Mouse (Mus musculus): ENCODE data around the gene Grk5.
"Not testable (repeated sequence)": the region's sequence is repeated elsewhere in the genome, so short reads cannot be mapped to it uniquely, and the experiment has no call there.

Gene Grk5

GRCm38 (mm10) chr19:60911653-60912052 is 22.1 kb downstream of the Grk5 start:
- no peak for DNase-seq (ENCODE audit: low read depth, low spot score)

DNA sequence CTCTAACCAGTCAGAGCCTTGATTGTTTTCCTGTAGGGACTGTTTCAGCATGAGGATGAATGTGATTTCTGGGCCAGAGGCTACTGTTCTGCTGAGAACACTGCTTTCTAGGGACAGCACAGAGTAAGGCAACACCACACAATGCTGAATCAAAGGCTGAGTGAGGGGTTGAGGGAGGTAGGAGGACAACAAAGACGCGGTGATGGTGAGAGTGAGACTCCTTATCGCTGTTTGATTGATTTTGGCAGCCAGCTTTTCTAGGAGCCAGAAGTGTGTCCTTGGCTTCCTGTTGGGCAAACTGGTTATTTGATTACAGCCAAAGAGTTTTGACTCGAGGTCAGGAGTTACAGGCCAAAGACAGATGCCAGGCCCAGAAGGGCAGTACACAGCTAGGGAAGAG is 25.7 kb downstream of the Grk5 start:
- DNase-seq (ENCODE audit: low read depth, low spot score): no peak

DNA sequence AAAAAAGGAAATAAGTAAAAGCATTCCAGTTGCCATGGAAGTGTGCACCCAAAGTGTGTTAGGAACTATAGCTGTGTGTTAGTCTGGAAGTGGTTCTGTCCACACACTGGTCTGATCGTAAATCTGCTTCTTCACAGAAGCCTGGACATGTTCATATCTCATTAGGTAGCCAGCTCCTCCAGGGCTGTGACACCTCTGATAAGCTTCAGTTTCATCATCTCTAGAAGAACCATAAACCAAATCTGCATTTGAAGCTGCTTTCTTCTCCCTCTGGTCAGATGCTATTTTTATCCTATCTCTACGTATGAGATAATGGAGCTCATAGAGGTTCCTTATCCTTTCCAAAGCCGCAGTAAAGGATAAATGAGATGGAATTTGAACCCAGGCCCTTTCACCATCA is 26.3 kb downstream of the Grk5 start:
- DNase-seq (ENCODE audit: low read depth, low spot score): no peak

- no peak for DNase-seq (ENCODE audit: low read depth, low spot score)
Measured at GRCm38 (mm10) chr19:60916869-60917570, 27.5 kb downstream of the Grk5 start.

GRCm38 (mm10) chr19:60924534-60924933 is 35.0 kb downstream of the Grk5 start:
- not testable (repeated sequence) for DNase-seq (ENCODE audit: low read depth, low spot score)

DNA sequence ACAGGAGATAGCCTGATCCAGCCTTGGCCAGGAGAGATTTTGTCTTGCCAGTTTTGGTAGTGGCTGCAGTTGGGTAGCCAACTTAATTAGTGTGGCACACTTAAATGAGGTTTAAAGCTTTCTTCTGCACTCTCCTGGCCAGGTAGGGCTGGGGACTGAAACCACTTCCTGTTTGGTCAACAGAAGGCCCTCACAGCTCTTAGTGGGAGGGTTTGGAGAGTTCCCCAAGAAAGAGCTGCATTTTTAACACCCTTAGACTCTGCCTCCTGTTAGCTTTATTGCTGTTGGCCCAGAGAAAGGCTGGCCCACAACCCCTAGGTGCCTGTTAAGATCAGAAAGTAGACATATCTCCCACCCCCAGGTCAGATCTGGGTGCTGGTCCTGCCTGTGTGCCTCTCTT is 45.5 kb downstream of the Grk5 start:
- DNase-seq (ENCODE audit: low read depth, low spot score): no peak

GRCm38 (mm10) chr19:60939954-60940379 is 50.4 kb downstream of the Grk5 start:
- no peak for DNase-seq (ENCODE audit: low read depth, low spot score)

GRCm38 (mm10) chr19:60940866-60941265 is 51.3 kb downstream of the Grk5 start:
- no peak for DNase-seq (ENCODE audit: low read depth, low spot score)

DNA sequence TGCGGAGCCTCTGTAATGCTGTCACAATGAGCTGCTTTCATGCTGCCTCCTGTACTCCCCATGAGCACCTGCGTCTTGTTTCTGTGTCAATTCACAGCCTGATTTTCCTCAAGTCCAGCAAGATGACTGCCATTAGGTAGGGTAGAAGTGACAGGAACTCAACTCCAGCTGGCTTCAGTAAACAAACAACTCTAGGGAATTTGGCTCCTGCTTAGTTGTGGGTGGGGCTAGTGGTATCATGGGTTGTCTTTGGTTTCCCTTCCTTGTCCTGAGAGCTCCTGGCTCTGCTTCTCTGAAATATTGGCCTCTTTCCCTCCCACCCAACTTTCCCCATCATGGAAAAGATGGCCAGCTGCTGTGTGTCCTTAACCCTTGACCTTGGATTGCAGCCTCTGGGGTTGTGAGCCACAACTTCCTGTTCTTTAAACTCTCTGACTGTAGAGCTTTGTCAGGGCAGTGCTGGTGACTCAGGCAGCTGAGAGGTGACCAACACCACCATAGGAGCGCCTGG is 56.3 kb downstream of the Grk5 start:
- peak; percentile 17 for DNase-seq (ENCODE audit: low read depth, low spot score)

DNA sequence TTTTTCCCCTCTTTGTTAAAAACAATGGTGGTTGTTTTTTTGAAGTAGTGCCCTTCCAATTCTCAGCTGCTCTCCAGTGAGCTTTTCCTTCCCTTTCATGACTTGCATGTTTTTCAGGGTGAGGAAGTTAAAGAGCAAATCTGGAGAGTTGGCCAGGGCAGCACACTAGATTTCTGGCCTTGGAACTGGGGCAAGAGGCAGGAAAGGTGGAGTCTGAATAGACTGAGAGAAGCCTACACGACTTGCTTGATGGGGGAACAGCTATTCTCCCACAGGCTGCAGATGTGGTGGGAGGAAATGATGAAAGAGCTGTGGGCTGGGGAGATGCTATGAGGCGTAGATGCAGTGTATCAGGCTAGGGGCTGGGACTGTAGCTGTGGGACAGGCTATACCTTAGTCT is 57.1 kb downstream of the Grk5 start:
- DNase-seq (ENCODE audit: low read depth, low spot score): no peak

- DNase-seq (ENCODE audit: low read depth, low spot score): no peak
Measured at GRCm38 (mm10) chr19:60948996-60949395, 59.4 kb downstream of the Grk5 start.

DNA sequence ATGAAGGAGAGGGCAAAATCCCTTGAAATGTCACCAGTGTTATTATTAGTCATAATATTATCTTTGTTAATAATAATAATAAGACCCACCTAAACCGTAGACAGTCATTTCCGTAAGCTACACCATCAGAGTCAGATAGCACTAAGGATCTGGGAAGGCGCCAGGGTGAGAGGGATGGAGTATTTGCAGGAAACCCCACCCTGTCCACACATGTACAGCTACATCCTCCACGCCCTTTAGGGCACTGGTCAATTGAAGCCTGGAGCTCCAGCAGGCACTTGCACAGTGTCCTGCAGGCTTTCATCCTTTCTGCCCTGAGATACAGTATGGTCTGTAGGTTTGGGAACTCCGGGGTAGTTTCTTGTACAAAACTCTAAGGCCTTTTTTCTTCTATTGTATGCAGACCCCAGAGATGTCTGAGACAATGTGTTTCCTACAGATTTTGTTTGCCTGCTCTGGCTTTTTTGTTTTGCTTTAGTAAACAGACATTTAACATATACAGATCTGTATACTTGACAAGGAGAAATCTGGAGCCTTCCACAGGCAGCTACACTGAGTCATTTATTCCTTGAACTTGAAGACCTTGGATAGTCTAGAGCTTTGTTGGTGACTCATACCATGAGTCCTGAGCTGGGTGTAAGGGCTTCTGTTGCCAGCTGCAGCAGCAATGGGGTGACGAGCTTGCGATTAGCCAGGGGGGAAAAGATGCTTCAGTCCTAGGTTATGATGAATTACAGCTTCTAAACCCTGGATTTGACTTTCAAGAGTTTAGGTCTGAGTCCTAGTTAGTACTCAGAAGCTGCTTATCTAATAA is 60.7 kb downstream of the Grk5 start:
- no peak for DNase-seq (ENCODE audit: low read depth, low spot score)

DNA sequence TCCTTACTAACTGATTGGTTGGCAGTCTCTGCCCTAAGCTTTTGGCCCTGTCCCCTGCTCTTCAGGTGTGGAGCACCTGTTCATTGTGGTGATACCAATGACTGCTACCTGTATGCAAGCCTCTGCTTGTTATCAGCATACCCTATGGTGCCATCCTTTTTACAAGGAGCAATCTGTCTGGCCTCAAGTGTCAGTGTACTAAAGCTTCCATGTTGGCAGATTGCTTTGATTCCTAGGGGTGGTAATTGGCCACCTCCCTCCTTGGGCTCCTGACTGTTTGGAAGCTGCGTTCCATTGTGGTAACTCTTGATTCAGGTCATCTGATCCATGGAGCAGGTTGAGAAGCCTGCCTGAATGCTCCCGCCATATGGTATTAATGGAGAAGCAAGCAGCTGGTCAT is 65.6 kb downstream of the Grk5 start:
- no peak for DNase-seq (ENCODE audit: low read depth, low spot score)

DNA sequence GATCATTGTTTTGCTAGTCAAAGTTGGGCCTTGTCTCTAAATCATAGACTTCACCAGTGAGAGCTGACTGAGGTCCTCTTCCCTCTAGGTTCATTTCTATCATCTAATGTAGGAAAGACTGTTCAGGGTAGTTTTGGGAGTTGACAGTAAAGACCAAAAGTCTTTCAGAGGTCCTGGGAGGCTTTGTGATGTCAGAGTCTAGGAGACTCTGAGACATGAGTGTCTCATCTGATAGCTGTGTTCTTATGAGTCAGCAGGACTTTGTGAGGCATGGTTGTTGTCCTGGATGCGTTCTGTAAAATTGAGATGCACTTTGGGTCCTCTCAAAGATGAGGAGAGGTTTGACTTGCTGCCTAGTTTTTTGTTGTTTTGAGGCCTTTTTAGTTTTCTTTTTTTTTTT is 66.2 kb downstream of the Grk5 start:
- no peak for DNase-seq (ENCODE audit: low read depth, low spot score)

- no peak for DNase-seq (ENCODE audit: low read depth, low spot score)
Measured at GRCm38 (mm10) chr19:60956198-60956750, 66.7 kb downstream of the Grk5 start.

- no peak for DNase-seq (ENCODE audit: low read depth, low spot score)
Measured at GRCm38 (mm10) chr19:60959706-60960230, 70.2 kb downstream of the Grk5 start.

- no peak for DNase-seq (ENCODE audit: low read depth, low spot score)
Measured at GRCm38 (mm10) chr19:60962358-60963061, 73.0 kb downstream of the Grk5 start.

GRCm38 (mm10) chr19:60967909-60968308 is 78.4 kb downstream of the Grk5 start:
- DNase-seq (ENCODE audit: low read depth, low spot score): no peak

GRCm38 (mm10) chr19:60970406-60970805 is 80.9 kb downstream of the Grk5 start:
- no peak for DNase-seq (ENCODE audit: low read depth, low spot score)

DNA sequence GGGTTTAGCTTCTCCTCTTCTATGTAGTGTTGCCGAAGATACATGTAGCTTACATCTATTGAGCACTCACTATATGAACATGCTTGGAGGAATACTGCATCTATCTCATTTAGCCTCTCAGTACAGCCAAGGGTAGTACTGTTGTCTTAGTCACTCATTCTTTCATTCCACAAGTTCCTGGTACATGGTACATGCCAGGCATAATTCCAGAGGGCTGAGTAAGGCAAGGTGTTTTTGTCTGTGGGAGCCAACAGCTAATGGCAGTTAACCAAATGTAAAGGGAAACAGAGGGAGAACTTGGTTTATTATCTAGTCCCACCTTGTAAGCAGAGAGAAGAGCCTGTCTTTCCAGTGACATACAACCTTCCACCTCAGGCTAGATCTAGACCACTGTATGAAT is 82.0 kb downstream of the Grk5 start:
- no peak for DNase-seq (ENCODE audit: low read depth, low spot score)

DNA sequence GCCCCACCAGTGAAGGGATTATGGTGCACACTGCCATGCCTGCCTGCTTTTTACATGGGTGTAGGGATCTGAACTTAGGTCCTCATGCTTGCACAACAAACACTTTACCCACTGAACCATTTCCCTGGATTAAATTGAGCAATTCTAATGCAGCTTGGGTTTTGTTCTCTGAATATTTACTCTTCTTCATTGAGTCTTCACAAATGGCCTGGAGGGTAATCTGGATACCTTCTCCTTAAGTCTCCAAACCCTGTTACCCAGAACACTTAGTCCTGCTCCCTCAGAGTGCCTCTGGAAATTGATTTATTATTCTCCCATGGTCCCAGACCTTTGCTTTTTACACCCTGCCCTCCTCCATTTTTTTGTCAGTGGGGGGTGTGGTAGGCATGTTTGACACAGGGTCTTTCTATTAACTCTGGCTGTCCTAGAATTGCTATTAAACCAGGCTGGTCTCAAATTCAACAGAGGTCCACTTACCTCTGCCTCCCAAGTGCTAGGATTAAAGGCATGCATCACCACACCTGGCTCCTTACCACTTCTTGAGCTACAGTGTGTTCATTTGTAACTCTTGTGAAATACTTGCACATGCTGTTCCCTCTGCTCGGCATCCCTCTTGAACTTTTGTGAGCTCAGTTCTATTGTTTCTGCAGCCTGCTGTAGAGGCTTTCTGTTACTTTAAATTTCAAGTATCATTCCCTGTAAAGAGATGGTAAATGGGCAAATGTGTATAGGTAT is 82.9 kb downstream of the Grk5 start:
- DNase-seq (ENCODE audit: low read depth, low spot score): no peak

Data from mesoderm, embryonic 11.5 days (tissue).